Mouse (Mus musculus): ENCODE measurements around the gene Bik. TPM values are rescaled to one million over a fixed set of nuclear protein-coding genes. Genes with fewer than 3 reads are reported as not detected.
A peak's percentile ranks its signal among the peaks of the same experiment; 100 is the strongest.

Gene Bik
- total and polyA plus RNA-seq, 3 experiments = 0.50 TPM; not detected in 2

DNA sequence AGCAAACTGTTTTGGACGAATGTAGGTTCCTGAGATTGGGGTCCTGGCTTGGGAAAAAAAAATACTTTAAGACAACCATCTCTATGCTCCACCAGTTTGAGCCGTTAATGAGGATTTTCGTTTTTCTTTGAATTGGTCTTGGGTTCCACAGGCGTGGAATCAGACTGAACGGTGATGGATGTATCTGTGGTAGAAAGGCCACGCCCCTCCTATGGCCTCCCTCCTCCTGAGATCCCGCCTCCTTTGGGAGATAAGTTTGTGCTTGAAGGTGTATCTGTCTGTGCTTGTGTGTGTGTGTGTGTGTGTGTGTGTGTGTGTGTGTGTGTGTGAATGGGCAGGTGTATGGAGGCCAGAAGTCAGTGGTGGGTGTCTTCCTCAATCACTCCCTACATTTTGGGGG, 5.9 kb downstream of the Bik start:
- H3K9me3 ChIP-seq (replicated peaks; ENCODE audit: low read length) = peaks cover 5% of the 10 kb centered on the region
- H3K27ac ChIP-seq (ENCODE audit: insufficient read depth, low read depth) = no peak overlapping the region
- H3K4me1 ChIP-seq (ENCODE audit: control insufficient read depth in 1 of 2, insufficient read depth in 2 of 2) = peaks cover 12 to 29% of the 10 kb centered on the region in 2 experiments
- no peak for DNase-seq (ENCODE audit: extremely low read depth)
- peaks cover 32% of the 10 kb centered on the region for H3K27me3 ChIP-seq (replicated peaks)
- dilution Hi-C loops (cut with MboI; ENCODE audit: extremely low pct_ligation_motif_present, extremely low pct_unique_long_range_greater_than_20kb, low sequenced_read_pairs) (no loop called here), in situ Hi-C loops (cut with MboI; ENCODE audit: low pct_ligation_motif_present, low pct_unique_long_range_greater_than_20kb, low sequenced_read_pairs) (no loop called here)
- no peaks in the 10 kb centered on the region for H3K79me2 ChIP-seq (replicated peaks; ENCODE audit: control insufficient read depth, extremely low read depth, insufficient read depth, poor library complexity, severe bottlenecking)
- no peak overlapping the region for H3K4me2 ChIP-seq (ENCODE audit: insufficient read depth, low read depth, poor library complexity, severe bottlenecking)
- TF ChIP-seq ELF1 (IDR thresholded peaks at IDR 0.05; ENCODE audit: low read depth, low read length) (no peak), CTCF (conservative IDR thresholded peaks at IDR 0.05 in 1 of 2, IDR thresholded peaks at IDR 0.05 in 1 of 2; ENCODE audit: low read depth in 2 of 2, low read length in 2 of 2) (no peak), MYC (IDR thresholded peaks at IDR 0.05; ENCODE audit: low read depth, low read length) (no peak)
- H3K36me3 ChIP-seq (replicated peaks in 1 of 2; ENCODE audit: control insufficient read depth in 1 of 2, insufficient read depth in 1 of 2, low read length in 1 of 2) = no peaks in the 10 kb centered on the region
- no peak overlapping the region for H3K4me3 ChIP-seq (replicated peaks in 1 of 3; ENCODE audit: low read depth in 2 of 3, low read length in 2 of 3, poor library complexity in 1 of 3)
- H3K9ac ChIP-seq (ENCODE audit: insufficient read depth, low read depth) = no peak overlapping the region

DNA sequence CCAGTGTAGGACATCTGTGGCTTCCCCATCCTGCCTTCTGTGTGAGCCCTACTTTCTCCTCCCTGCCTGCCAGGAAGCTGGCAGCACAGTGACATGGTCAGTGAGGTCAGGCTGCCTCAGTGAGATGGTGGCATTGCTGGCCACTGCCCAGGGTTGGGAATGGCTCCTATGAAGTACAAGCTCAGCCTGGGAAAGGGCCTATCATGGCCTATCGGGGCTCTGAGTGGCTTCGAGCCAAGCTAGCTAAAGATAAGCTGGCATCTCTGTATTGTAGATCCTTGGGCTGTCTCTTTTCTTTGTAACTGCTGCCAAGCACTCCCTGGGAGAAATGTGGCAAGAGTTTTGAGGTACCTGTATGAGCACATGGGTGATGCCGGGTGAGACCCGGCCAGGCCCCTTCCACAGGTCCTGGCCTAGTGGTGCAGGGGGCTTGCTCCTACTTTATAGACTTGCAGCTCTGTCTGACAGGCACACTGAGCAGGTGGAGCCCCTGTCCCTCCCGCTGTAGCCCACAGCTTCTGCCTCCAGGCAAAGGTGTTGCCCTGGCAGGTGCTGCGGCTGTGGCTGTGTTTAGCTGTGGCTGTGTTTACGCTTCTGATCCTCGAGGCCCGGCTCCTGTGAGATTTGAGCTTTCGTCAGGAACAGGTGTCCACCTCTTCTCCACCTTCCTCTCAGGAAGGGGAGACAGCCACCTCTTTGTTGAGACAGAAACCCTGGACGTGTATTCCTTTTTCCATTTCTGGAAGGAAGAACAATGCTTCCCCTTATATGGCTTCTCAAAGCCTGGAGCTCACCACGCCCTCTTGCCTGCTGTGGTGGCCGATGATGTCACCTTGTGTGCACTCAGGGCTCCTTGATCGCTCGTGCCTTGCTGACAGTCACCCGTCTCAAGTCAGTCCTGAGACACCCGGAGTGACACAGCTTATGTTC, 8.6 kb downstream of the Bik start:
- peaks cover 5% of the 10 kb centered on the region for H3K9me3 ChIP-seq (replicated peaks; ENCODE audit: low read length)
- no peak for TF ChIP-seq MEF2A (IDR thresholded peaks at IDR 0.05; ENCODE audit: borderline replicate concordance, low read depth, low read length)
- no peak for TF ChIP-seq RAD21 (IDR thresholded peaks at IDR 0.05; ENCODE audit: low read depth, low read length)
- TF ChIP-seq POLR2A (IDR thresholded peaks at IDR 0.05; ENCODE audit: low read depth, low read length) = no peak
- no peak for TF ChIP-seq ELF1 (IDR thresholded peaks at IDR 0.05; ENCODE audit: low read depth, low read length)
- peak; percentile 71 for TF ChIP-seq BHLHE40 (IDR thresholded peaks at IDR 0.05; ENCODE audit: low read depth, low read length)
- dilution Hi-C loops (cut with MboI; ENCODE audit: extremely low pct_ligation_motif_present, extremely low pct_unique_long_range_greater_than_20kb, low sequenced_read_pairs) = no loop called here
- no peak overlapping the region for H3K9ac ChIP-seq (ENCODE audit: insufficient read depth, low read depth)
- H3K36me3 ChIP-seq (replicated peaks in 1 of 2; ENCODE audit: control insufficient read depth in 1 of 2, insufficient read depth in 1 of 2, low read length in 1 of 2) = no peaks in the 10 kb centered on the region
- no peaks in the 10 kb centered on the region for H3K79me2 ChIP-seq (replicated peaks; ENCODE audit: control insufficient read depth, extremely low read depth, insufficient read depth, poor library complexity, severe bottlenecking)
- 0 out of 2 replicates have a peak overlapping the region, but pooled peaks have one; percentile 39 for H3K4me2 ChIP-seq (ENCODE audit: insufficient read depth, low read depth, poor library complexity, severe bottlenecking)
- in situ Hi-C loops (cut with MboI; ENCODE audit: low pct_ligation_motif_present, low pct_unique_long_range_greater_than_20kb, low sequenced_read_pairs) = no loop called here
- peaks cover 15 to 36% of the 10 kb centered on the region in 2 experiments for H3K4me1 ChIP-seq (ENCODE audit: control insufficient read depth in 1 of 2, insufficient read depth in 2 of 2)
- H3K27ac ChIP-seq (ENCODE audit: insufficient read depth, low read depth) = no peak overlapping the region
- DNase-seq (ENCODE audit: extremely low read depth) = peak; percentile 33
- no peak overlapping the region for H3K4me3 ChIP-seq (replicated peaks in 1 of 3; ENCODE audit: low read depth in 2 of 3, low read length in 2 of 3, poor library complexity in 1 of 3)
- peaks cover 6% of the 10 kb centered on the region for H3K27me3 ChIP-seq (replicated peaks)

DNA sequence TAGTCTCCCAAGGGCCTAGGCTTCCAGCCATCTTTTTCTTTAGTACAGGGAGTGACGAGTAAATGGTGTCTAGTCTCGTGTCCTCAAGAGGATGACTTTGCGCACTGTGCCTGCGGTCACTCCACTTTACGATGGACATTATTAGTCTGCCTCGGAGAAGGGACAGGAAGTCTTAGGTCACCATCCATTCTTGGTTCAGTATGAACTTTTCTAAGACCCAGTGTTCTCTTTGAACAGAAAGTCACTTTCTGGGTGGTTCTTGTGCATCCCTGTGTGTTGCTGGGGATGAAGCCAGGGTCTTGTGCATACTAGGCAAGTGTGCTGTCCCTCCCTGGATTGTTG, 9.2 kb downstream of the Bik start:
- TF ChIP-seq TBP (conservative IDR thresholded peaks at IDR 0.05; ENCODE audit: low read depth, low read length) (no peak), E2F4 (IDR thresholded peaks at IDR 0.05; ENCODE audit: insufficient replicate concordance, low read depth, low read length) (no peak), MAX (IDR thresholded peaks at IDR 0.05; ENCODE audit: low read length) (no peak), RCOR1 (conservative IDR thresholded peaks at IDR 0.05; ENCODE audit: low read depth, low read length) (no peak), ZC3H11A (IDR thresholded peaks at IDR 0.05; ENCODE audit: low read depth, low read length) (no peak), GABPA (IDR thresholded peaks at IDR 0.05; ENCODE audit: insufficient replicate concordance, low read depth, low read length) (no peak), USF1 (IDR thresholded peaks at IDR 0.05; ENCODE audit: low read depth, low read length) (no peak), POLR2A (IDR thresholded peaks at IDR 0.05; ENCODE audit: low read depth, low read length) (no peak)
- Histone ChIP-seq H3K4me2 (ENCODE audit: insufficient read depth, low read depth, poor library complexity, severe bottlenecking) (0 out of 2 replicates have a peak overlapping the region, but pooled peaks have one; percentile 39), H3K4me3 (replicated peaks in 1 of 3; ENCODE audit: low read depth in 2 of 3, low read length in 2 of 3, poor library complexity in 1 of 3) (no peak overlapping the region), H3K27me3 (replicated peaks) (no peaks in the 10 kb centered on the region), H3K27ac (ENCODE audit: insufficient read depth, low read depth) (no peak overlapping the region), H3K9ac (ENCODE audit: insufficient read depth, low read depth) (no peak overlapping the region), H3K79me2 (replicated peaks; ENCODE audit: control insufficient read depth, extremely low read depth, insufficient read depth, poor library complexity, severe bottlenecking) (no peaks in the 10 kb centered on the region), H3K4me1 (ENCODE audit: control insufficient read depth in 1 of 2, insufficient read depth in 2 of 2) (peaks cover 19 to 42% of the 10 kb centered on the region in 2 experiments), H3K9me3 (replicated peaks; ENCODE audit: low read length) (peaks cover 5% of the 10 kb centered on the region), H3K36me3 (replicated peaks in 1 of 2; ENCODE audit: control insufficient read depth in 1 of 2, insufficient read depth in 1 of 2, low read length in 1 of 2) (no peaks in the 10 kb centered on the region)
- in situ Hi-C loops (cut with MboI; ENCODE audit: low pct_ligation_motif_present, low pct_unique_long_range_greater_than_20kb, low sequenced_read_pairs) = no loop called here
- no peak for DNase-seq (ENCODE audit: extremely low read depth)
- dilution Hi-C loops (cut with MboI; ENCODE audit: extremely low pct_ligation_motif_present, extremely low pct_unique_long_range_greater_than_20kb, low sequenced_read_pairs) = no loop called here

Measured in CH12.LX (cell line).